Mouse (Mus musculus) layer of hippocampus, postnatal 36 days (tissue): ENCODE measurements around the gene Olfr830. TPM values are rescaled to one million over a fixed set of nuclear protein-coding genes. Genes with fewer than 3 reads are reported as not detected.
"Not testable (repeated sequence)": the region's sequence is repeated elsewhere in the genome, so short reads cannot be mapped to it uniquely, and the experiment has no call there.

Source experiments
- DNase-seq, 2 experiments: peaks; one replicate each; pipeline ENCODE4 v3.0.0; 2022
- total RNA-seq, 2 experiments: library from RNA; stranded (reverse); gene quantifications; 2 replicates each; pipeline ENCODE4 v1.2.3; 2021

The Olfr830 gene
- total RNA-seq, result not detected

DNA sequence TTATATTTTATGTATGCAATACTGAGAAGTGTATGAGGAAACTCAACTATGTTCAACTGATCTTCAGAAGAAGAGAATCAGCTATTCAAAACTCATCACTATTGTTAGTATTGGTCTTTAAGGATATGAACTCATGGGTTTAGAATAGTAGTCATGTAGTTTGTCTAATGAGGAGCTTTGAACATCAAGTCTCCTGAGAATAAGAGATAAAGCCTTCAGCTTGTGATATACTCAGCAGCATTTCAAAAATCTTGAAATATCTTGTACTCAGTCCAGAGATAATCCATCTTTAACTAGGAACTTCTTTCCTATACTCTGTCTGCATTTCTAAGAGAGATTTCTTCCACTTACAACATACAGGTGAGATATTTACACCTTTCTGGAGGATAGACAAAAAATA, at the start of gene Olfr830:
Gene Olfr830 (plus strand): TSS at position 301 of the 400 bp plus-strand sequence.
- DNase-seq, result no peak

DNA sequence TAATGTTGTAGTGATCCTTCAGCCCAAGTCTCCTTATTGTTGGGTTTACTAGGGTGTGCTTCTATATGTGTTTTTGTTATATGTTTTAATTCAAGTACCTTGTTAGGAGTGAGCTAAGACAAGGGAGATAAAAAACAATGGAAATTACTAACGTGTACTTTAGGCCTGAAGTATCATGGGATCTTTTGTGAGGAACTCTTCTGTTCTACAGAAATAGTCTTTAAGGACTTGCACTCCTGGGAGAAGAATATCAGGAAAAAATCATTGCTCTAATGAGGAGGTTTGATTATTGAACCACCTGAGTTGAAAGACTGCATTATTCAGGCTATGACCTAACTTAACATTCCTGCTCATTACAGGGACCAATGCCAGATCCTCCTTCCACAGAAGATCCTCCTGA, 19.9 kb upstream of the Olfr830 start, which contains the start of gene Olfr829:
Gene Olfr829 (plus strand): TSS at position 301 of the 400 bp plus-strand sequence.
- DNase-seq, result no peak

DNA sequence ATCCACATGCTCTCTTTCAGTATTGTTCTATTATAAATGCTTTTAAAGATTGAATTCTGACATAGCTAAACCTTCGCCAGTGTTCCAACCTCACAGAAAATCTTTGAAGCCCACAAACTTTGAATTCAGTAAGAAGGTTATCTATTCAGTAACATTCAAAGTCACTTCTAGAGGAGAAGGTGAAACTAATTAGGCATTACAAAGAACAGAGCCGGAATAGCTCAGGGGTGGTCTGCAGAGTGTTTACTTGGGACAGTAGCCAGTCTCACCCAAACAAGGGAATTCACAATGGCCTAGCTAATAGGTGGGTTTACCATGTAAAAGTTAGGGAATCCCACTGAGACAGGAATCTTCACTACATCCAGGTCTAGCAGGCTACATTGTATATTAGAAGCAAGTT, 33.2 kb downstream of the Olfr830 start:
- not testable (repeated sequence) for DNase-seq

DNA sequence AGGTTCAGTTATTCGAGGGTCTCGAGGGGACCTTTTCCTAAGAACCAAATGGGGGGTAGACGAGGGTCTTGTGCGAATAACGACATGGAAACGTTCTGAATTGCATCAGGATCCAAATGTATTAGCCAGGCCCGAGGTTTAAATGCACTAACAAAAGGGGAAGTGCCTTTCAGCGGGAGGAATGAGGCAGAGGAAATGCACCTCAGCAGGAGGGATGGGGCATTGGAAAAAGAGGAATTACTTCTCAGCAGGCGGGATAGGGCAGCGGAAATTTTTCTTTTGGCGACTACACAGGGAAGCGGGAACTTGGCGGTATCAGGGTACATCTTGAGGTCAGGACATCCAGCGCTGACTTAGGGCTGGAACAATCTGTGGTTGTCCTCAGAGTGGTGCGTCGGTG, 53.4 kb downstream of the Olfr830 start:
- not testable (repeated sequence) for DNase-seq

Other genes starting within 250 kb of the Olfr830 start
- gene Muc16, start 200.2 kb upstream of the Olfr830 start, total RNA-seq, result not detected
- not detected for gene Olfr24, start 110.7 kb upstream of the Olfr830 start, total RNA-seq
- not detected for gene Olfr828, start 55.2 kb upstream of the Olfr830 start, total RNA-seq
- not detected for gene Olfr829, start 19.8 kb upstream of the Olfr830 start, total RNA-seq
- gene Olfr832, start 62.4 kb downstream of the Olfr830 start, total RNA-seq, result not detected
- gene Olfr834, start 113.3 kb downstream of the Olfr830 start, total RNA-seq, result not detected
- gene Olfr835, start 158.0 kb downstream of the Olfr830 start, total RNA-seq, result not detected
- gene Olfr836, start 245.7 kb downstream of the Olfr830 start, total RNA-seq, result not detected